Mouse (Mus musculus) liver, embryonic 11.5 days (tissue): Measurements from ENCODE around the gene Tbc1d4. TPM values are rescaled to one million over a fixed set of nuclear protein-coding genes. Genes with fewer than 3 reads are reported as not detected.

Experiments used
- ATAC-seq: fragments of 200-750 bp; cut with Nextera tagmentation; replicated peaks from 2 replicates; pipeline ENCODE4 v1.8.0; 2017; ENCODE audit warnings: moderate number of reproducible peaks, mild to moderate bottlenecking, moderate TSS enrichment, moderate library complexity; ENCODE audit not compliant: low FRiP score
- DNase-seq: peaks from one replicate; pipeline ENCODE4 v3.0.0-alpha.2; 2017; ENCODE audit warnings: low spot score
- H3K27ac ChIP-seq: fragments of 300-500 bp; sonication (generic); 2 replicates; pipeline ENCODE4 v1.5.1; 2014; ENCODE audit warnings: mild to moderate bottlenecking, low read depth, low read length, control low read depth
- H3K27me3 ChIP-seq: fragments of 300-500 bp; sonication (generic); replicated peaks from 2 replicates; pipeline ENCODE4 v1.6.1; 2014; ENCODE audit warnings: low read length, mixed read lengths; ENCODE audit not compliant: control insufficient read depth, insufficient read depth
- H3K36me3 ChIP-seq: fragments of 300-500 bp; sonication (generic); 2 replicates; pipeline ENCODE4 v1.6.1; 2014; ENCODE audit warnings: mild to moderate bottlenecking, low read length, moderate library complexity, mixed read lengths; ENCODE audit not compliant: control insufficient read depth, insufficient read depth
- H3K4me1 ChIP-seq: fragments of 300-500 bp; sonication (generic); replicated peaks from 2 replicates; pipeline ENCODE4 v1.6.1; 2014; ENCODE audit warnings: low read length, mixed read lengths; ENCODE audit not compliant: control insufficient read depth, insufficient read depth
- H3K4me2 ChIP-seq: fragments of 300-500 bp; sonication (generic); 2 replicates; pipeline ENCODE4 v1.6.1; 2014; ENCODE audit warnings: mild to moderate bottlenecking, control low read depth, moderate library complexity
- H3K4me3 ChIP-seq: fragments of 300-500 bp; sonication (generic); 2 replicates; pipeline ENCODE4 v1.5.1; 2014; ENCODE audit warnings: low read depth, low read length, control low read depth
- H3K9ac ChIP-seq: fragments of 300-500 bp; sonication (generic); 2 replicates; pipeline ENCODE4 v1.6.1; 2014; ENCODE audit warnings: low read depth, low read length, control low read depth
- H3K9me3 ChIP-seq: fragments of 300-500 bp; sonication (generic); 2 replicates; pipeline ENCODE4 v1.6.1; 2016; ENCODE audit warnings: low read length, inconsistent platforms, mixed read lengths; ENCODE audit not compliant: control insufficient read depth
- WGBS: fragments of 180-500 bp; shearing (Covaris S2); extraction: QIAGEN DNeasy Blood & Tissue Kit; methylation state at CpG from one replicate; pipeline ENCODE4 v1.1.7; 2014; 5-methylcytosine and 5-hydroxymethylcytosine counted together
- polyA plus RNA-seq: library from polyadenylated mRNA; unstranded; fragments of >200 nt; fragmentation: Nextera tagmentation; extraction: Ambion mirVana; gene quantifications from 2 replicates; pipeline ENCODE4 v1.2.1, GENCODE M21; 2014

Gene Tbc1d4
- polyA plus RNA-seq = 4.0 and 4.8 TPM in 2 replicates

DNA sequence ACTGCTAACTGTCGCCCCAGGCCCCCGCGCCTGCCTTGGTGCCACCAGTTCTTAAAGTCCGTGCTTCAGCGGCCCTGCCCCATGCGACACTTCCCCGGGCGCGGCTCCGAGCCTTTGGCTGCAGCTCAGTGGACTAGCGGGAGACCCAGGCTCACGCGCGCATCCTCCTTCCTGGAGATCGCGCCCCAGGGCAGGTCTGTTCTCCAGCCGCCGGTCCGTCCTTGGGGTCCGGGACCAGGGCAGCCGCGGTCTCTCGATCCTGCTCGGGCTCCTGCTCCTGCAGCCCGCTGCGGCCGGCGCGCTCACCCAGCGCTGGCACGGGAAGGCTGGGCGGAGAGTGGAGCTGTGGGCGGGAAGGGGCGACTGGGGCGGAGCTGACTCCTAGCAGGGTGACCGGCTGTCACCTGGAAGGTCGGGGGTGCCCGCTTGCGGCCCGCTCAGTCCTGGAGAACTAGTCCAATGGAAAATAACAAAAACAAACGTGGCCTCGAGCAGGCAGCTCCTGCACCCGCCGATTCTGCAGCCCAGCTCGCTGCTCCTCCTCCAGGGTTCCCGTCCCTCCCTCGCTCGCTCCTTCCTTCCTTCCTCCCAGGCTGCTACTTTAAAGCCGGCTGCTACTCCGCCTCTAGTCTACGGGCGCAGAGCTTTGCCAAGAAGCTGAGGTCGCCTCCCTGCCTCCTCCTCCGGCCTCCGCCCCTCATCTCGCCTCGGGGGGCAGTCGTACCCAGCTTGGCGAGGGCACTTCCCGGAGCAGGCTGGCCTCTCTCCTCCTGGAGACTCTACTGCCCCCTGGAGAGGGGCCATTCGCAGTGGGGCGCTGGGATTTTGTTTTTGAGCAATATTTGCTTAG, at the start of gene Tbc1d4:
Gene Tbc1d4 (minus strand): TSS at position 673 of the 850 bp plus-strand sequence.
- no peak within 1 kb of the TSS; the same call in 1 of the 2 replicates for H3K27ac ChIP-seq
- DNase-seq (peak; percentile 78), ATAC-seq (peak; percentile 79)
- no peaks in the 10 kb centered on the region for H3K36me3 ChIP-seq
- WGBS = under 1% methylated on average over 62 of the region's 62 CpGs
- H3K4me1 ChIP-seq = no peaks in the 10 kb centered on the region; the same call in 1 of the 2 replicates
- peak within 1 kb of the TSS; percentile 78 for H3K4me3 ChIP-seq
- peak within 1 kb of the TSS; percentile 98 for H3K4me2 ChIP-seq
- H3K27me3 ChIP-seq = peaks cover 15% of the 10 kb centered on the region
- peak within 1 kb of the TSS; percentile 66 for H3K9ac ChIP-seq
- H3K9me3 ChIP-seq = no peaks in the 10 kb centered on the region

DNA sequence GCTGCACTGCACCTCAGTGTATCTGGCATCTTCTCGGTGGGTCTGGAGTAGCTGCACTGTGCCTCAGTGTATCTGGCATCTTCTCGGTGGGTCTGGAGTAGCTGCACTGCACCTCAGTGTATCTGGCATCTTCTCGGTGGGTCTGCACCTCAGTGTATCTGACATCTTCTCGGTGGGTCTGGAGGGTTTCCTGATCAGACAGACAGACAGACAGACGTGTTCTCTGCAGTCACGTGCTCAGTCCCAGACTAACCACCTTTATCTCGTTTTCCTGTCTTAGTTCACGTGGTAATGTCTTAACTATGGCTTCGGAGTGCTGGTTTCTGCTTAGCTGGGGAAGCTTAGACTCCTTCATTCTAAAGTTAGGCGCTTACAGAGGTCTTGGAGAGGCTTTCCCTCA, 47.3 kb upstream of the Tbc1d4 start:
- no peak overlapping the region for H3K4me3 ChIP-seq
- H3K4me1 ChIP-seq = 0 out of 2 replicates have a peak, but pooled peaks cover 3% of the 10 kb centered on the region
- H3K36me3 ChIP-seq = no peaks in the 10 kb centered on the region
- no peak overlapping the region for H3K27ac ChIP-seq
- no peak overlapping the region for H3K4me2 ChIP-seq
- no peaks in the 10 kb centered on the region for H3K9me3 ChIP-seq
- no peak for ATAC-seq
- no peak overlapping the region for H3K9ac ChIP-seq
- DNase-seq = no peak
- H3K27me3 ChIP-seq = no peaks in the 10 kb centered on the region
- WGBS = 48% methylated on average over 10 of the region's 10 CpGs

DNA sequence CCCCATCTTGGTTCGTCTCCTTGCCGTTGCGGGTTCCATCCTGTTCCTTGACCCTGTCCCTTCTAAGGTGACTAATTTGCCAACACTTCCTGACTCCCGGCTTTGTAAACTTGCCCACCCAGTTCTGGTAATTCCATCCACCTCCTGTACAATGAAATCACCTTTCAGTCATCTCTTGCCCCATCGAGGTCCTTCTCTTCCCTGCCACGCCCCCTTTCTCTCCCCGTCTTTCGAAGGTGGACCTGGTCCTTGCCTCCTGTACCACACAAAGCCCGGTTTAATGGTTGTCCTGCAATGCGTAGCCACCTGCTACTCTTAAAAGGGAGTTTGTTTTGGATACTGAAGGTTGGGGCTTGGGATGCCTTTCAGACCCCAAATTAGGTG, 45.5 kb upstream of the Tbc1d4 start:
- Histone ChIP-seq H3K36me3 (no peaks in the 10 kb centered on the region), H3K9ac (peak overlapping the region; percentile 70), H3K4me1 (0 out of 2 replicates have a peak, but pooled peaks cover 3% of the 10 kb centered on the region), H3K4me2 (peak overlapping the region; percentile 96), H3K4me3 (peak overlapping the region; percentile 94), H3K9me3 (no peaks in the 10 kb centered on the region), H3K27me3 (no peaks in the 10 kb centered on the region), H3K27ac (no peak overlapping the region)
- DNase-seq (no peak), ATAC-seq (peak; percentile 19)
- 2% methylated on average over 10 of the region's 10 CpGs for WGBS

DNA sequence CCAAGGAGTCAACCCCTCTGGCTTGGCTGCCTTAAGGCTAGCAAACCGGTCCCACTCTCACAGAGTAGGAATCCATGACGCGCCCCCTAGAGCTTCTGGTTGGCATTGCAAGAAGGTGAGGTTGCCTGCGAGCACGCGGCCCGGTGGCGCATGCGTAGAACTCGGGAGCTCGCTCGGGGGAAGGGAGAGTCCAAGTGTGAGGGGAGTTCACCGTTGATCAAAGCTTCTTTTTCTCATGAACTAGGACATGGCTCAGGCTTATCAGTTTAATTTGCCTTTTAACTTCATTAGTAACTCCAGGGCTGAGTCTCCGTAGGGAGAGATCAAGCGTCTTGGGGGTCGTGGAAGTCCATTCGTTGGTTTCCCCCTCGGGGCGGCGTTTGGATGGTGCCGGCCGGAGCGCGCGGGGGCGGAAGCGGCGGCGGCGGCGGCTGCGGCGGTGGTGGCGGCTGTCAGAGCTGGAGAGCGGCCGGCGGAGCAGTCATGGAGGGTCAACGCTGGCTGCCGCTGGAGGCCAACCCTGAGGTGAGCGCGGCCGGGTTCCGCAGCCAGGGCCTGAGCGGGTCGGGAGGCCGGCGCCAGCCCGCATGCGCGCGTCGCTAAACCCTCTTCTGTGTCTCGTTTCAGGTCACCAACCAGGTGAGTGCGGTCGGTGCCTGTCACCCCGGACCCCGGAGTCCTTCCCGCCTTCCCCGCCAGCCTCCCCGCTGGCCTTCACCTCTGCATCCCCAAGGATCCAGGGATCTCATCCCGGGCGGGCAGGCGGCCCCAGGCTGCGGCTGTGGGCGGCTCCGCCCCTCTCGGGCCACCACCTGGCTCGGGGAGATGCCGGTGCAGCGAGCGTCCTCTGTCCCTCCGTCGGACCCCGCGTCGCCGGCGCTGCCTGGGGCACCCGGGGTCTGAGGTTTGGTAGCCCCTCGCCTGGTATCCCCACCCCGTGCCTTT, 44.9 kb upstream of the Tbc1d4 start, which contains the start of gene Uchl3:
Gene Uchl3 (plus strand): TSS at position 387 of the 945 bp plus-strand sequence.
- peak within 1 kb of the TSS; percentile 70 for H3K9ac ChIP-seq
- peak within 1 kb of the TSS; percentile 94 for H3K4me3 ChIP-seq
- no peaks in the 10 kb centered on the region for H3K36me3 ChIP-seq
- H3K27me3 ChIP-seq = no peaks in the 10 kb centered on the region
- peak; percentile 90 for ATAC-seq
- H3K4me2 ChIP-seq = peak within 1 kb of the TSS; percentile 96
- H3K4me1 ChIP-seq = 0 out of 2 replicates have a peak, but pooled peaks cover 3% of the 10 kb centered on the region
- WGBS = under 1% methylated on average over 81 of the region's 81 CpGs
- peak; percentile 96 for DNase-seq
- H3K27ac ChIP-seq = 0 out of 2 replicates have a peak within 1 kb of the TSS, but pooled peaks have one; percentile 16
- H3K9me3 ChIP-seq = no peaks in the 10 kb centered on the region

DNA sequence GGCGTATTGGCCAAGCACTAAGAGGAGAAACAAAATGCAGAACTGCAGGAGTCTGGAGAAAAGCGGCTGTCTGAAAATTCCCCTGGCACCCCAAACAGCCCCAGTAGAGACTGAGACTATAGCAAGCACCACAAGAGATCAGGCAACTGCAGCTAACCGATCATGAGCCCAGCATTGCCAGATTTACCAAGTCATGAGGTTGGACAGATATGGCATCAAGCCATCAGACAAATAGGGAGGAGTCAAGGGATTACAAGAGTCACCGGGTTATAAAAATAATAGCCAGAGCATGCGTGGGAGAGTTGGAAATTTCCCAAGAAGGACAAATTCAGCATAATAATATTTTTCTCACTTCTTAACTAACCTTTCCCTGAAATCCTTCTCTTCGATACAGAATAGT, 43.6 kb upstream of the Tbc1d4 start:
- no peak overlapping the region for H3K27ac ChIP-seq
- no peak overlapping the region for H3K9ac ChIP-seq
- H3K4me3 ChIP-seq = no peak overlapping the region
- H3K27me3 ChIP-seq = no peaks in the 10 kb centered on the region
- H3K4me1 ChIP-seq = 0 out of 2 replicates have a peak, but pooled peaks cover 3% of the 10 kb centered on the region
- no peaks in the 10 kb centered on the region for H3K9me3 ChIP-seq
- no peaks in the 10 kb centered on the region for H3K36me3 ChIP-seq
- WGBS = 89% methylated on average over 6 of the region's 6 CpGs
- DNase-seq (no peak), ATAC-seq (no peak)
- H3K4me2 ChIP-seq = no peak overlapping the region

DNA sequence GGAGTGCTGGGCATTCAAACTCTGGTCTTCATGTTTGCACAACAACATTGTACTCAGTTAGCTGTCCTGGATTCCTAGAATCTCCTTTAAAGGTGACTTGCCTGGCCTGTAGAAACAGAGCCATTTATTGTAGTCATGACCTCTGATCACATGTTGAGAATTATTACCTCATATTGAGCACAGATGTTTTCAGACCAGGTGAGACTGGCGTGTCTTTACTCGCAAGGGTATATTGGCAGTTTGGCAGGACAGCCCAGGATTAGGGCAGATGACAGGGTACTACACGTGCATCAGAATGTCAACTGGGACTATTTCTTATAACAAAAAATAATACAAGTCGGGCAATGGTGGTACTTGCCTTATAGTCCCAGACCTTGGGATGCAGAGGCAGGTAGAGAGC, 41.6 kb upstream of the Tbc1d4 start:
- H3K4me1 ChIP-seq = 0 out of 2 replicates have a peak, but pooled peaks cover 3% of the 10 kb centered on the region
- H3K36me3 ChIP-seq = no peaks in the 10 kb centered on the region
- ATAC-seq = no peak
- no peak overlapping the region for H3K4me2 ChIP-seq
- no peak for DNase-seq
- no peak overlapping the region for H3K9ac ChIP-seq
- WGBS = 81% methylated on average over 4 of the region's 4 CpGs
- H3K27me3 ChIP-seq = no peaks in the 10 kb centered on the region
- H3K9me3 ChIP-seq = no peaks in the 10 kb centered on the region
- no peak overlapping the region for H3K27ac ChIP-seq
- H3K4me3 ChIP-seq = no peak overlapping the region

DNA sequence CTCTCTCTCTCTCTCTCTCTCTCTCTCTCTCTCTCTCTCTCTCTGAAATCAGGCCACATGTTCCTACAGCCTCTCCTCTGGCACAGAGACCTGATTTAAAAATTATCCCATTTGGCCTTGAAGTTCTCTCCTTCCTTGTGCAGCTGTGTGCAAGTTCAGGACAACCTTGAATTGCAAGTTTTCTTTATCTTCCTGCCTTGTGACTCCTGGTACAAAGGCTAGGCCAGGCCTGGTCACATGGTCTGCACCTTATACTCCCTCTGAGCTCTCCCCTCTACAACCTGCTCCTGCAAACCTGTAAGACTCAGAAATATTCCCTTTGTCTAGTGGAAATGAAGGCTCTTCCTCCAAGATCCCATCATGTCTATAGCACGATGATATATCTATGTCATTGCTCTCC, 36.0 kb upstream of the Tbc1d4 start:
- no peaks in the 10 kb centered on the region for H3K36me3 ChIP-seq
- H3K4me3 ChIP-seq = no peak overlapping the region
- H3K9ac ChIP-seq = no peak overlapping the region
- ATAC-seq (no peak), DNase-seq (no peak)
- H3K27ac ChIP-seq = no peak overlapping the region
- no peak overlapping the region for H3K4me2 ChIP-seq
- 84% methylated on average over 1 of the region's 1 CpGs for WGBS
- no peaks in the 10 kb centered on the region for H3K27me3 ChIP-seq
- H3K9me3 ChIP-seq = no peaks in the 10 kb centered on the region
- H3K4me1 ChIP-seq = no peaks in the 10 kb centered on the region

DNA sequence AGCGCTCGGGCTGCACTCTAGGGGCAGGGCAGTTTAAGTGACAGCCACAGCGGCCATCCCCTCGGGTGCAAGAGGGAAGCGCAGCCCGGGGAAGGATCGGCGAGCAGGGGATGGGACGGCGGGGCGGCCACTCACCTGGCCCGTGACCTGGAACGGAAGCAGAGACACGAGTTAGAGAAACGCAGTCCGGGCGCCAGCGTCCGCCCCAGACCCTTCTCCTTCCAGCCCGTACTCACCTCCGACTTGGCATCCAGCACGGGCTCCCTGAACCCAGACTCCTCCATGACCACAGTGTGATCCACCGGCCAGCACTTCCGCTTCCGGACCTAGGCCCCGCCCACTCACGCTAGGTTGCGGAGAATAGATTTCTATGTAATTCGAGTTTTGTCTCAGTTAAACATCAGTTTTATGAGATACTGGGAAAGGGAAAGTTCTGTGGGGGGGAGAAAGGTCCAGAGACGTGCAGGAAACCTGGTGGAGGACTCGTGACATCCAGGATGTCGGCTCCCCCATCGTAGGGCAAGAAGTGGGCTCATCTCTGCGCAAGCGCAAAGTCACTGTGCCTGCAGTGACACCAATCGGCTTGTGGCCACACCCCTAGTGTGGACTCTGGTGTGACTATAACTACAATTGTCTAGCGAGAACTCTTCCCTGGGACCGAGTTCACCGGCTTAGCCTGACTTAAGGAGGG, 31.3 kb upstream of the Tbc1d4 start, which contains the start of gene Commd6:
Gene Commd6 (minus strand): TSS at position 534 of the 691 bp plus-strand sequence.
- H3K36me3 ChIP-seq = peaks cover 2% of the 10 kb centered on the region; the same call in 1 of the 2 replicates
- ATAC-seq = peak; percentile 99

More for the DNA sequence above, 31.3 kb upstream of the Tbc1d4 start, which contains the start of gene Commd6:
- Histone ChIP-seq H3K9me3 (no peaks in the 10 kb centered on the region), H3K9ac (peak within 1 kb of the TSS; percentile 78), H3K27me3 (no peaks in the 10 kb centered on the region), H3K4me1 (peaks cover 2% of the 10 kb centered on the region; the same call in 1 of the 2 replicates), H3K27ac (peak within 1 kb of the TSS; percentile 43; the same call in 1 of the 2 replicates), H3K4me2 (peak within 1 kb of the TSS; percentile 83), H3K4me3 (peak within 1 kb of the TSS; percentile 85)
- WGBS = 0% methylated on average over 39 of the region's 39 CpGs
- DNase-seq = peak; percentile 91
